Mouse (Mus musculus): ENCODE measurements around the gene Syne1.

GRCm38 (mm10) chr10:5177446-5178015 lies 373.8 kb downstream of the Syne1 start:
- TF ChIP-seq CTCF (IDR thresholded peaks at IDR 0.05; ENCODE audit: insufficient read depth, low read depth, low read length) = no peak
- no peak for TF ChIP-seq POLR2A (IDR thresholded peaks at IDR 0.05; ENCODE audit: insufficient read depth, low read depth, low read length)
